Mouse (Mus musculus): ENCODE measurements around the gene Bst2.

DNA sequence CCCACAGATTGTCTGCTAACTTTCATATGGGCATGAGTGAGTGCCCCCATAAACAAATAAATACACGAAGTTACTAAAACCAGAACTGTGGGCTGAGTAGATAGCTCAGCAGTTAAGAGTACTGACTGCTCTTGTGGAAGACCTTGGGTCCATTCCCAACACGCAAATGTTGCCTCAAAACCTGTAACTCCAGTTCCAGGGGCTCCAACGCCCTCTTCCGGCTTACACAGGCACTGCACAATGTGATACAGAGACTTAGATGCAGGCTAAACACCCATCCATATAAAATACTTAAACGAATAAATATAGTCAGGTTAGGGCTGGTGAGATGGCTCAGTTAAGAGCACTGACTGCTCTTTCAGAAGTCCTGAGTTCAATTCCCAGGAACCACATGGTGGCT lies 22.2 kb downstream of the Bst2 start:
- TF ChIP-seq GATA1 (IDR thresholded peaks at IDR 0.05; ENCODE audit: borderline replicate concordance, low read length) (no peak), FLI1 (IDR thresholded peaks at IDR 0.05; ENCODE audit: low read length) (no peak)

Data from megakaryocyte, embryonic 14.5 days (primary cell).